Mouse (Mus musculus) heart, postnatal 0 days (tissue): ENCODE data around the gene Baz1a. TPM values are rescaled to one million over a fixed set of nuclear protein-coding genes. Genes with fewer than 3 reads are reported as not detected.

Experiments used
- ATAC-seq: fragments of 200-750 bp; cut with Nextera tagmentation; 2 replicates; pipeline ENCODE4 v1.8.0; 2017; ENCODE audit warnings: low read depth, moderate number of reproducible peaks, moderate library complexity; ENCODE audit not compliant: insufficient read depth
- DNase-seq: peaks from one replicate; pipeline ENCODE4 v3.0.0-alpha.2; 2016; ENCODE audit warnings: low spot score
- H3K27ac ChIP-seq: fragments of 300-500 bp; sonication (generic); 2 replicates; pipeline ENCODE4 v1.5.1; 2014; ENCODE audit warnings: low read depth, mild to moderate bottlenecking
- H3K27me3 ChIP-seq: fragments of 300-500 bp; sonication (generic); 2 replicates; pipeline ENCODE4 v1.6.1; 2014; ENCODE audit warnings: low read length, mixed read lengths; ENCODE audit not compliant: control insufficient read depth, insufficient read depth
- H3K36me3 ChIP-seq: fragments of 300-500 bp; sonication (generic); replicated peaks from 2 replicates; pipeline ENCODE4 v1.6.1; 2014; ENCODE audit warnings: low read length, mixed read lengths; ENCODE audit not compliant: control insufficient read depth, insufficient read depth
- H3K4me1 ChIP-seq: fragments of 300-500 bp; sonication (generic); 2 replicates; pipeline ENCODE4 v1.6.1; 2014; ENCODE audit warnings: antibody characterized with exemption; ENCODE audit not compliant: control insufficient read depth, insufficient read depth
- H3K4me2 ChIP-seq: fragments of 300-500 bp; sonication (generic); 2 replicates; pipeline ENCODE4 v1.6.1; 2014; ENCODE audit warnings: low read depth, mild to moderate bottlenecking, low read length, moderate library complexity
- H3K4me3 ChIP-seq: fragments of 300-500 bp; sonication (generic); 2 replicates; pipeline ENCODE4 v1.5.1; 2014; ENCODE audit warnings: low read depth, low read length
- H3K9ac ChIP-seq: fragments of 300-500 bp; sonication (generic); replicated peaks from 2 replicates; pipeline ENCODE4 v1.6.1; 2014; ENCODE audit warnings: low read depth, low read length, mixed read lengths
- H3K9me3 ChIP-seq: fragments of 300-500 bp; sonication (generic); replicated peaks from 2 replicates; pipeline ENCODE4 v1.6.1; 2016; ENCODE audit warnings: low read length; ENCODE audit not compliant: control insufficient read depth
- CTCF ChIP-seq: IDR thresholded peaks from 2 replicates; pipeline ENCODE4 v1.5.1; 2016; ENCODE audit warnings: antibody characterized with exemption, control low read depth, low read depth
- EP300 ChIP-seq: IDR thresholded peaks from 2 replicates; pipeline ENCODE4 v1.6.1; 2016; ENCODE audit warnings: antibody characterized with exemption, low read depth
- WGBS: fragments of 180-500 bp; shearing (Covaris S2); extraction: QIAGEN DNeasy Blood & Tissue Kit; methylation state at CpG from one replicate; pipeline ENCODE4 v1.1.7; 2014; 5-methylcytosine and 5-hydroxymethylcytosine counted together
- polyA plus RNA-seq: library from polyadenylated mRNA; unstranded; fragments of >200 nt; fragmentation: Nextera tagmentation; extraction: Ambion mirVana; gene quantifications from 2 replicates; pipeline ENCODE4 v1.2.1, GENCODE M21; 2015
- total RNA-seq: library from RNA; depleted of rRNA; stranded (reverse); fragments of >200 nt; gene quantifications from 2 replicates; pipeline ENCODE4 v1.2.3, GENCODE M21; 2014; ENCODE audit warnings: low replicate concordance

The Baz1a gene
- total and polyA plus RNA-seq, 2 experiments from 2014 or later = 3.5 to 8.3 TPM

DNA sequence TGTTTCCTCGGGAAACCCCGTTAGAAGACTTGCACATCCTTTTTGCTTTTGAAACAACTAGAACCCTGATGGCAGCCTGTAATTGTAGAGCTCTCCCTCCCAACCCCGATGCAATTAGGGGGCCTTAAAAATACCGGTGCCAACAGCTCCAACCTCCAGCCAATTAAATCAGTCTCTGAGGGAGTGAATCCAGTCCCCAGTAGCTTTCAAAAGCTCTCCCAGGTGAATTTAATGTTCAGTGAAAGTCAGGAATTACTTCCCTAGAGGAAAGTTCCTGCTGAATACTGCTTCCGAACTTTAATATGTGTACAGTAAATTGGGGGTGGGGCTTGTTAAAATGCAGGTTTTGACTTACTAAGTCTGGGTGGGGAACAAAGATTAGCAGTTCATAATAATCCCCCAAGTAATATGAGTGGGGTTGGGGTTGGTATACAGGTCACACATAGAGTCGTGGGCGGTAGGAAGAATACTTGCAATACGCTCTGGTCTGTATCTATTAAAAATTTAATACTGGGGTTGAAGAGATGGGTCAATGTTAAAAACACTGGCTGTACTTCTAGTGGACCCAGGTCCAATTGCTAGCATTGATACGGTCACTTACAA is 3.1 kb upstream of the Baz1a start:
- no peak overlapping the region for H3K4me3 ChIP-seq
- TF ChIP-seq EP300 = no peak
- TF ChIP-seq CTCF = no peak

DNA sequence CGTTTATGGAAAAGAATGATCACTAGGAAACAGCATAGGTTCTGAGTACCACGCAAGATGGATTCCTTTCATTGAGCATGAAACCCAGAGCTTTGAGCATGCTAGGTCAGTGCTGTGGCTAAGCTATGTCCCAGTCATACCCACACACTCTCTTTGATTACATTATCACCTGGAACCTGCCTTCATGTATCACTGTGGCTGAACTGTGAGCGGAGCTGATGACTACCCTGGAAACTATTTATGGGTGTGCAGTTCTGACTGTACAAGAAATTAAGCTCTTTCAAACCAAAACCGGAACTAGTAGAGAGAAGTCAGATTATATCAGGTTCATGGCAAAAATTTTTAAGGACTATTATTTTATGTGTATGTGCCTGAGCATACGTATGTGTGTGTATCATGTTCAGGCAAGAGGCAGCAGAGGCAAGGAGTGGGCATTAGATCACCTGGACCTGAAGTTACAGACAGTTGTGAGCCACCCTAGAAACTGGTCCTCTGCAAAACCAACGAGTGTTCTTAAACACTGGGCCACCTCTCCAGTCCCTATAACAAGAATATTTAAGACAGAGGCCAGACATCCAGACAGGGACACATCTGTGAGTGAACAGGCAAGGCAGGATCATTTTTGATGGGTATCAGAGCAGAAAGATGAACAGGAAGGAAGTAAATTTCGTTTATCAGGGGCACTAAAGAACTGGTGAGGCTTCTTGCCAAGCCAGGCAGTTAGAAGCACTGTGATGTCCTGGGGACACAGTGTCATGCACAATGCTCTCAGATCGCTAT is 2.4 kb upstream of the Baz1a start:
- TF ChIP-seq EP300 (no peak), CTCF (no peak)
- no peaks in the 10 kb centered on the region for H3K9me3 ChIP-seq
- WGBS = 67% methylated on average over 8 of the region's 8 CpGs
- H3K9ac ChIP-seq = no peak overlapping the region
- H3K27me3 ChIP-seq = no peaks in the 10 kb centered on the region
- ATAC-seq (no peak), DNase-seq (no peak)
- no peaks in the 10 kb centered on the region for H3K4me1 ChIP-seq
- H3K36me3 ChIP-seq = no peaks in the 10 kb centered on the region
- H3K27ac ChIP-seq = no peak overlapping the region
- no peak overlapping the region for H3K4me3 ChIP-seq
- no peak overlapping the region for H3K4me2 ChIP-seq

More for the DNA sequence above, 3.1 kb upstream of the Baz1a start:
- Histone ChIP-seq H3K27ac (no peak overlapping the region), H3K36me3 (no peaks in the 10 kb centered on the region), H3K4me1 (no peaks in the 10 kb centered on the region), H3K9ac (no peak overlapping the region), H3K27me3 (no peaks in the 10 kb centered on the region), H3K9me3 (no peaks in the 10 kb centered on the region), H3K4me2 (no peak overlapping the region)
- ATAC-seq (no peak), DNase-seq (no peak)
- WGBS = 70% methylated on average over 9 of the region's 9 CpGs

DNA sequence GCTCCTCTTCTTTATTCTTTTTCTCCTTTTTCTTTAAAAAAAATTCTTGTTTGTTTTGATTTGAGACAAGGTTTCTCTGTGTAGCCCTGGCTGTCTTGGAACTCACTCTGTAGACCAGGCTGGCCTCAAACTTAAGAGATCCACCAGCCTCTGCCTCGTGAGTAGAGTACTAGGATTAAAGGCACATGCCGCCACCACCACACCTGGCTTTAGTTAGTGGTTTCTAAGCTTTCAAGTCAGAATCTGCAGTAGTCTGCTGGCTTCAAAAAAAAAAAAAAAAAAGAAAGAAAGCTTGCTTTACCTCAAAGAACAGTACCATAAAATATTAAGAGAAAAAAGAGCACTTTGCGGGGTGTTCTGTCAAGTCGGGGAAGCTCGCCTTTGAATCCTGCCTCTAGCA is 1.3 kb upstream of the Baz1a start:
- Histone ChIP-seq H3K9me3 (no peaks in the 10 kb centered on the region), H3K36me3 (no peaks in the 10 kb centered on the region), H3K4me2 (no peak overlapping the region), H3K9ac (no peak overlapping the region), H3K4me1 (no peaks in the 10 kb centered on the region), H3K27ac (no peak overlapping the region), H3K4me3 (no peak overlapping the region), H3K27me3 (no peaks in the 10 kb centered on the region)
- ATAC-seq (no peak), DNase-seq (no peak)
- no peak for TF ChIP-seq CTCF
- no peak for TF ChIP-seq EP300
- 83% methylated on average over 5 of the region's 5 CpGs for WGBS

DNA sequence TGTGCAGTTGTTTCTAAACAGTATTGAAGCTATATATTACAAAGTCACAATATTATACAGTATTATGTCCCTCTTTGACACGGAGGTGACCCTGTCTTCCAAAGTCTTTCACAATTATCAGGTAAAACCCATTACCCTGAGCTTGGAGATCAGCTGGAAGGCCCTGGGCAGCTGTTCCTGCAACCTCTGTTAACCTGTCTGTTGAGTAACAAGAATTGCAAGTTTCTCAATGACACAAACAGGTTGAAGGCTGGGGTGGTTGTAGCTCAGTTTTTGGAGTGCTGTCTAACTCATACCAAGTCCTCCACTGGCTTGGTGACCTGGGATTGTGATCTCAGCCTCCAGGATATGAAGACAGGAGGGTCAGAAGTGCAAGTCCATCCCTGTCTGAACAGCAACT is 1.1 kb downstream of the Baz1a start:
- H3K27ac ChIP-seq = no peak overlapping the region
- H3K9me3 ChIP-seq = no peaks in the 10 kb centered on the region
- H3K4me1 ChIP-seq = no peaks in the 10 kb centered on the region
- H3K9ac ChIP-seq = no peak overlapping the region
- no peaks in the 10 kb centered on the region for H3K27me3 ChIP-seq
- DNase-seq (no peak), ATAC-seq (no peak)
- H3K4me3 ChIP-seq = no peak overlapping the region
- no peaks in the 10 kb centered on the region for H3K36me3 ChIP-seq
- no peak overlapping the region for H3K4me2 ChIP-seq
- 68% methylated on average over 1 of the region's 1 CpGs for WGBS
- no peak for TF ChIP-seq EP300
- no peak for TF ChIP-seq CTCF

DNA sequence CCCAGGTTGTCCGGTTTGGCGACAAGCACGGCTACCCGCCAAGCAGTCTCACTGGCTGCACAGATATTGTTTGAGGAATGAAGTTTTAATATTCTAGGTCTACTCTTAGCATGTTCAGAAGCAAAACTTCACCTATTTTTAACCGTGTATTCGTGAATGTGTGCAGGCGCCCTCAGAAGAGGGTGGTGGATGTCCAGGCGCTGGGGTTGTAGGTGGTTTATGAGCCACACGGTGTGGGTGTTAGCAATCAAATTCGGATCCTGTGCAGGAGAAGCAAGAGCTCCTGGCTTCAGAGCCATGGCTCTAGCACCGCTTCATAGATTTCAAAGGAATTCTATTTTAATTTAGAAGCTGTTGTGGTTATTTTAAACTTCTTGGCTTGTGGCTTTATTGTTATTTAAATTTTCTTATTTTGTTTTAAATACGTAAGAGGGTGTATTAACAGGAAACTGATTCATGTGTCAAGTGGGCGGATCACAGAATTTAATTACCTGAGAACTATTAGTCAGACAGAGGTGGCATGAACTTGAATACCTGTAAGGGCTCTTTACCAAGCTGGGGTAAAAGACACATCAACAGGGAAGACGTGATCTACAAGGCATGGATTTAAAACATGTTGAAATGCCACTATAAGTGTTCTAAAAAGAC is 6.7 kb downstream of the Baz1a start:
- no peaks in the 10 kb centered on the region for H3K4me1 ChIP-seq

More for the DNA sequence above, 6.7 kb downstream of the Baz1a start:
- WGBS = 80% methylated on average over 14 of the region's 14 CpGs
- no peaks in the 10 kb centered on the region for H3K9me3 ChIP-seq
- DNase-seq = no peak
- no peak overlapping the region for H3K4me3 ChIP-seq
- no peak overlapping the region for H3K27ac ChIP-seq
- H3K36me3 ChIP-seq = no peaks in the 10 kb centered on the region
- H3K9ac ChIP-seq = no peak overlapping the region
- H3K4me2 ChIP-seq = no peak overlapping the region
- H3K27me3 ChIP-seq = no peaks in the 10 kb centered on the region
- no peak for ATAC-seq
- TF ChIP-seq EP300 (no peak), CTCF (no peak)
